Mouse (Mus musculus): ENCODE measurements at regions not wholly inside any gene's neighbourhood (a gene's known extent, or its start where the extent isn't known, plus 50 kb on each side); places are given as distances from the start of the nearest gene placed in this dataset.
"Not testable (repeated sequence)": the region's sequence is repeated elsewhere in the genome, so short reads cannot be mapped to it uniquely, and the experiment has no call there.

DNA sequence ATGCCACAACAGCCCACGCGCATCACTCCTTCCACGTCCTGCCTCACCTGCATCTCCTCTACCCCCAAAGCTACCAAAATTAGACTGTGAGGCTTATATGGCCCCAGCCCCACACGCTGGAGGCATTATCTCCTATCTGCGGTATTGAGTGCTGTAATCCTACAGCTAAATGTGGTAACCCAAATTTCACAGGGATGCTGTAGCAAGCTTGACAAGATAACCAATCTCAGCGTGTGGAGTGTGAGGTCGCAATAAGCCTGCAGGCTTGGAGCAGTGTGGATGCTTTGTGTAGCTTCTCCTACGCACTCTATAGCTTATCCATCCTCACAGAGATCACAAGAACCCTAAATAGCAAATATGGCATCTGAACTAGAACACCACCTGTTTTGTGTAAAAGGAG, 251.2 kb upstream of the Kcnh8 start:
- peak in 1 of 2 experiments; percentile 42 for DNase-seq (ENCODE audit: low spot score in 2 of 2)
- intact Hi-C loops (cut with DNase I), result no loop called here

DNA sequence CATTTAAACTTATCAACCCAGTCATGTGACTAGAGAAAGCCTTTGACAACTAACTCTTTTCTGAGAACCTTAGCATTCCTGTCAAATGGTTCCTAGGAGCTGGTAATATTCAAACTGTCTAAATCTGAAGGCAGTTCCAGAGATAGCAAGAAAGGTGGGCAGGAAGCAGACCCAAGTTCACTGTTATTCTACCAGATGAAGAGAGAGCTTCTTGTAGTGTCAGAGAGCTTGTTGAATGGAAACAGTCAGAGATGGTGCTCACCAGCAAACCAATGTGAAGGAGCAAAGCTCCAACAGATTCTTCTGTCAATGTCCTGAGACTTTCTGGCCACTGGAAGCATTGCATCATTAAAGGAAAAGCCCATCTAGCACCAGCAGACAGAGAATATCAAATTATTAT, 251.8 kb upstream of the Kcnh8 start:
- no peak for DNase-seq (ENCODE audit: low spot score in 2 of 2)
- intact Hi-C loops (cut with DNase I), result no loop called here

DNA sequence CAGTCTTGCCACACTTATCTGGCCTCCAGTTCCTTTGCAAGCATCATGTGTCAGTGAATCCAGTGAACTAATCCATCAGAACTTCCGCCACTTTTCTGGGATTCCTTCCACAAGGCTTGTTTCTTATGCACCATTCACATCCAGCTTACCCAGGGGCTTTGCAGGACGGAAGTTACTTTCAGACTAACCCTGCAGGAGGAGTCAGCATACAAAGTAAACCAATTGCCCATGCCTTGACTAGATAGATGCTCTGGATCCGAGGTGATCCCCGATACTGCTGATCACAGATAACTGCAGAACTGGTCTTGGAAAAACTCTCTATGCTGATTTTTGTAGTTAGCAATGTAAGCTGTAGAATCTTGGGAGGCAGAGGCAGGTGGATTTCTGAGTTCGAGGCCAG, 252.6 kb upstream of the Kcnh8 start:
- intact Hi-C loops (cut with DNase I), result no loop called here
- no peak for DNase-seq (ENCODE audit: low spot score in 2 of 2)

DNA sequence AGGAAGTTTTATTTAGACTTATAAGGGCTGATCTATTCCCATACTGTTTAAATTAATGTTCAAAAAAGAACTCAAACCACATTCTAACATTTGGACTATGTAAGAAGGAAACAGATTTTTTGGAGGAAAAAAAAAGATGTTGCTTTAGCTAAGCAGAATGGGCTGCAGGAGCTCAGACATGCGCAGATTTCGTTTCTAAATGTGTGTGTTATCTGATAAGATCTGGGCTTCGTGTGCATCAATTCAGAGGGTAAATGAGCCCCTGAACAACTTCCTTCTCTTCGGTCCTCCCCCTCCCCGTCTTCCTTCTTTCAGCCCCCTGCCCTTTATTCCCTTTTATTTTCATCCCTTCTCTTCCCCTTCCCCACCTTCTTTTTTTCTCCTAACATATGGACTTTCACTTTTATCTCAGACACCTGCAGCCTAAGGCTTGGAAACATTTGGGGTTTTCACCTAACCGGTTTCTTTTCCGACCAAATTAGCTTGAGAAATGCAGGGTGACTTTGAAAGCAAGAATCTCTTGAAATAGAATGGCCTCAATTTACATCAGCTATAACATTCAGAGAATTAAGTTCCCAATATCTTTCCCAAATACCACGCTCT, 253.9 kb upstream of the Kcnh8 start:
- peak in 1 of 2 experiments; percentile 13 for DNase-seq (ENCODE audit: low spot score in 2 of 2)
- intact Hi-C loops (cut with DNase I), result no loop called here

DNA sequence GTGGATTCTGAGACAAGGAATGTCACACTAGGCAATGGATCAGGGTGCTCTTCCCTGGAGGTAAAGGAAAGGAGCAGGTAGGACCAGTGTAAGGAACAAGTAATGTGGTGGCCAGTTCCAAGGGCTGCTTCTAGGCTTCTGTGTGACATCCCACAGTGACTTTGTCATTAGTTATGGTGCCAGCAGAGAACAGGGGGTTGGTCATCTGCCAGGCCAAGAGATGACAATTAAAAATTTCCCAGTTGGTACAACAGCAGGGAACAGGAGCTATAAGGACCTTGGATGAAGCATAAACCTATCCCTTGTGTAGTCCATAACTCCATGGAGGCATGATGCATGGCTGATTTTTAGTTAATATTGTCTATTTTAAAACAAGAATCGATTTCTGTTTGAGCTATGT, 281.9 kb upstream of the Kcnh8 start:
- intact Hi-C loops (cut with DNase I), result no loop called here
- no peak for DNase-seq (ENCODE audit: low spot score in 2 of 2)

DNA sequence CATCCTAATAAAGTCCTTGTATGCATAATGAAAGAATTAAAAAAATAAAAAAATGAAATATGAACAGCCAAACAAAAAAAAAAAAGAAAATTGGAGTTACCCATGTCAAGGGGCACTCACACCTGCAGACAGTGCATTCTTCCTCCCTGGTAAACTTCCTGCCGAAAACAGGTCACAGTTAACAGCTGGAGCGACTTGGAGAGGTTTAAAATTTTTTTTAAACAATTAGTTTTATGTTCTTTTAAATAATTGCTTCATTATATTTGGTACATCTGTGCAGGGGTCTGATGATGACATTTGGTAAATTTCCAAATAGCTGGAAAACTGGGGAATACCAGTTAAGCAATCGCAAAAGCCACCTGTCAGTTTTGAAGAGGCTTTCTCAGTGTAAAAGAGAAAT, 285.5 kb upstream of the Kcnh8 start:
- intact Hi-C loops (cut with DNase I), result no loop called here
- DNase-seq (ENCODE audit: low spot score in 2 of 2), result no peak

DNA sequence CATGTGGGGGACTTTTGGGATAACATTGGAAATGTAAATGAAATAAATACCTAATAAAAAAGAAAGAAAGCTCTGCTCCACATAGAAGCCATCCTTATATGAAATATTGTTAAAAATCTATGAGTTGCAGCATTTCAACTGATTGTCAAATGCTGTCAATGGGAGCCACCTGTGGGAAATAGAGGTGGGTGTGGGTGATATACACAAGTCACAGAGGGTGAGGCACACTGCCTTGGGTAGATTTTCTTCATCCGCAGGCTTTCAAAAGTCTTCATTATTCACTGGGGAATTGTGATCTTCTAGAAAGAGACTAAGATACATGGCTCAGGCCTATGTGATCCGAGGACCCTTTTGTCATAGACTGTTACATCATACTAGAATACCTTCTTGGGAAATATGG, 286.6 kb upstream of the Kcnh8 start:
- no peak for DNase-seq (ENCODE audit: low spot score in 2 of 2)
- intact Hi-C loops (cut with DNase I), result no loop called here

DNA sequence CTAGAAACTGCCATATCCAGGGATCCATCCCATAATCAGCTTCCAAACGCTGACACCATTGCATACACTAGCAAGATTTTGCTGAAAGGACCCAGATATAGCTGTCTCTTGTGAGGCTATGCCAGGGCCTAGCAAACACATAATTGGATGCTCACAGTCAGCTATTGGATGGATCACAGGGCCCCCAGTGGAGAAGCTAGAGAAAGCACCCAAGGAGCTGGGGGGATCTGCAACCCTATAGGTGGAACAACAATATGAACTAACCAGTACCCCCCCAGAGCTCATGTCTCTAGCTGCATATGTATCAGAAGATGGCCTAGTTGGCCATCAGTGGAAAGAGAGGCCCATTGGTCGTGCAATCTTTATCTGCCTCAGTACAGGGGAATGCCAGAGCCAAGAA, 287.1 kb upstream of the Kcnh8 start:
- DNase-seq (ENCODE audit: low spot score in 2 of 2); intact Hi-C loops (cut with DNase I): not testable (repeated sequence)

DNA sequence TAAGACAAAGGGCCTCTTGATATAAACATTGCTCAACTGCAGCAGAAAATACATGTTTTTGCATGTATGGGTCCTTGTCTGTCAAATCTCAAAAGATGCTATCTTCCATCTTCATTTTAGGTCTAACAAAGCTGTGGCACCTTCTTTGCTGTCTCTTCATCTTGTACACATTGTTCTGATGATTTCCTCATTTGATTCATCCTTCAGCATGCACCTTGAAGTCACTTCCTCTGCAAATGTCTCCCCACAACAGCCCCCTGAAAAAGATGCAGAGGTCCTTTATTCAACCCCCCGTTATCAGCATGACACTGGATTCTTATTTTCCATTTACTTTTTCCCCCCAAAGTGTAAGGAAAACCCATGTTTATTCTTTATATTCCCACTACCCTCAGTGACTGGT, 290.5 kb upstream of the Kcnh8 start:
- intact Hi-C loops (cut with DNase I), result no loop called here
- DNase-seq (ENCODE audit: low spot score in 2 of 2), result no peak

DNA sequence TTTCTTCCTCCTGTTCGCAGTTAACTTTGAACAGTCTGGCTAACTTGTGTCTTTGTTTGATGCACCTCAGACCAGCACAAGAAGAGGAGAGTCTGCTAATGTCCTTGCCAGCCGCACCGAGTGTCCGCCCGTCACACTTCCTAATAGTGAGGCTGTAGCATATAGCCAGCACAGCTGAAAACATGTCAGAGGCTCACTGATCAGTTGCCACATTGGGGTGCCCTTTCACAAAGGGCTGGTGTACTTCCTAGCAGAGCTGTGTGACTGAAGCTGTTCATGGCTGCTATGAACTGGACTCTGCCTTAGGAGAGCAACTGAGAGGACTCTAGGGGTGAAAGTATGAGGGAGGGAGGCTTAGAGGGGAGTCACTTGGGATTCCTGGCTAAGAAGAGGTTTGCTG, 293.7 kb upstream of the Kcnh8 start:
- DNase-seq (ENCODE audit: low spot score in 2 of 2), result no peak
- intact Hi-C loops (cut with DNase I), result no loop called here

DNA sequence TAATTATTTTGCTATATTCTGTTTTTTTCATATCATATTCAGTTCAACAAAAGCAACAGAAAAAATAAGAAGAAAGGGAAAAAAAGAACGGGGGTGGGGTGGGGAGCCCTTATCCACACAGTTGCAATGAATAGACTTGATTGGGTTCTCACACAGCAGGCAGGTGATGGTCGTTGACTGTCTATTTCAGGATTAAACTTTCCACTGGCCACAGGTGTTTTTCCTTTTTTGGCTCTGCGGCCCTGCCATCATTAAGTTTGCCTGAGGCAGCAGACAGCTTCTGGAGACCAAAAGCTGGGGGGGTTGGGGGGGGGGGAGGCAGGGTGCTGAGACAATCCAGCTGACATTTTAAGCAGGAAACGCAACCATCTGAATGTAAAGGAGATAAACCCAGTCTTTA, 298.4 kb upstream of the Kcnh8 start:
- intact Hi-C loops (cut with DNase I), result no loop called here
- DNase-seq (ENCODE audit: low spot score in 2 of 2), result no peak

DNA sequence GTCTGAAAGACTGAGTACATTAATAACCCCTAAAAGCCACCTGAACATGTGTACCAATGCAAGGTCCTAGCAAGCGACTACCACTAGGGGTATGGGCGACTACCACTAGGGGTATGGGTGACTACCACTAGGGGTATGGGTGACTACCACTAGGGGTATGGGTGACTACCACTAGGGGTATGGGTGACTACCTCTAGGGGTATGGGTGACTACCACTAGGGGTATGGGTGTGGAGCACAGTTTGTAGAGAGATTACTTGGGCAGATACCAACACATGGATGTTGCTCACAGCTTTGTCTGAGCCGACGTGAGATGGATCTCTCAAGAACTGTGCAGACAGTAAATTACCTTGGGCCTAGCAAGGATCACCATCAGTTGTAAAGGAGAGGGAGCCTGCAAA, 299.2 kb upstream of the Kcnh8 start:
- no peak for DNase-seq (ENCODE audit: low spot score in 2 of 2)
- intact Hi-C loops (cut with DNase I), result no loop called here

DNA sequence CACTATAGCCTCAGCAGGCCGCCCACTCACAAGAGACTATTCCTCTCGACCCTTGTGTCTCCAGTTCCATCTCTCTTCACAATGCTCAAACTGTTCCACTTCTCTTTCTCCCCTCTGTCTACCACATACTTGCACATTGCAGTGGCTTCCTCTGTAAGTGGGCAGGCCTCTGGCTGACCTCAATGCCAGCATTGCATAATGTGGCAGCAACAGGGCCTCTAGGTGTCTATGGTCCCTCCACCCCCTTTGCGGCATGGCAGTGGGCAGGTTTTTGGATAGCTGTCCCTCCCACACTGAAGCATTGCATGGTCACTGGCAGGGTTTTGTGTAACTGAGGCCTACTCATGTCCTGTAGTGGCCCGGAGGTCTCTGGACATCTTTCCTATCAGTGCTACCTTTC, 302.7 kb upstream of the Kcnh8 start:
- intact Hi-C loops (cut with DNase I), result no loop called here
- DNase-seq (ENCODE audit: low spot score in 2 of 2), result no peak

DNA sequence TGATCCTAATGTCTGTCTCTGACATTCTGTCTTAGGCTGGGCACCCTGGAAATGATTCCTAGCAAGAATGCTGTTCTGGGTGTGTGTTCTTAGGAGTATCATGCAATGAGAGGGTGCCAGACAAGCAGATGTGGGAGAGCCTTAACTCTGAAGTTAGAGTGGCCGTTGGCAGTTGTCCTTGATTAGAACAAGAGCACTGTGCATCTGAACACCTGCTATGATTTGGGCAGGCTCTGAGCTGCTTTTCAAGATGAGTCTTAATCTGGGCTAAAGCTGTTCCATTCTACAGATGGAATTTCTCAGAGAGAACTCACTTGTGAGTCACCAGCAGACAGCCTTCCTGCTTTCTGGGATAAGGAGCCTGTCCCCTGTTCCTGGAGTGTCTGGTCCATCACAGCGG, 317.1 kb upstream of the Kcnh8 start:
- intact Hi-C loops (cut with DNase I), result no loop called here

DNA sequence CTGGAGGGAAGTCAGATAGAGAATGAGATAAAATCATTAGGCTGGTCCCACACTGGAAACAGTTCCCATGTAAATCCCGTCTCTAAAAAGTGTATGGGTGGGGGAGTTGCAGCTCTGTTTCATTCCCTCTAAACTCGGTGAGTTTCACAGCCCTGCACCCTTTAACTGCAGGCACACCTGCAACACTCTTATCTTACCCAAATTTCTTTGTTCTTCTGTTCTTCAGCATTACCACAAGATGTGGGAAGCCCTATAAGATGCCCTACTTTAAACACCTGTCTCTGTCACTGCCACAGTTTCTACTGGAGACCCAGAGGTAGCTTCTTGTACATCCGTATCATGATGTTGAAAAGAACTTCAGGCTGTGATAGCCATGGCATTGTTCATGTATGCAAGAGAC, 320.2 kb upstream of the Kcnh8 start:
- intact Hi-C loops (cut with DNase I), result no loop called here
- no peak for DNase-seq (ENCODE audit: low spot score in 2 of 2)

More for the DNA sequence above, 317.1 kb upstream of the Kcnh8 start:
- DNase-seq (ENCODE audit: low spot score in 2 of 2), result no peak

DNA sequence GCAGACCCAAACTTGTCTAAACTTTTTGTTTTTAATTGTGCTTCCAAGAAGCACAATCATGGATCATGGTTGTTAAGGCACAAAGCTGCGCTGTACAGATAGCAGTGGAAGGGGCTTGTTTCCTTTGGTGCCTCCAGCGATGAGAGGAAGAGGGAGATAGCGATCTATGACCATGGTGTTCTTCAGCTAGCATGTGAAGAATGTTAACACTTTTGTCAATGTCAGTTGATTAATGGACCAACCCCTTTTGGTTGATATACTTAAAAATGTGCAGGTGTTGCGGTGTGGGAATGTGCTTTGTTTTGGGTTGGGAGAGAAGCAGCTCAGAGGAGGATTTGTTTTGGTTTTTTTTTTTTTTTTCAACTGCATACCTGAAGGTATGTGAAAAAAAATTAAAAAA, 324.0 kb upstream of the Kcnh8 start:
- no peak for DNase-seq (ENCODE audit: low spot score in 2 of 2)

DNA sequence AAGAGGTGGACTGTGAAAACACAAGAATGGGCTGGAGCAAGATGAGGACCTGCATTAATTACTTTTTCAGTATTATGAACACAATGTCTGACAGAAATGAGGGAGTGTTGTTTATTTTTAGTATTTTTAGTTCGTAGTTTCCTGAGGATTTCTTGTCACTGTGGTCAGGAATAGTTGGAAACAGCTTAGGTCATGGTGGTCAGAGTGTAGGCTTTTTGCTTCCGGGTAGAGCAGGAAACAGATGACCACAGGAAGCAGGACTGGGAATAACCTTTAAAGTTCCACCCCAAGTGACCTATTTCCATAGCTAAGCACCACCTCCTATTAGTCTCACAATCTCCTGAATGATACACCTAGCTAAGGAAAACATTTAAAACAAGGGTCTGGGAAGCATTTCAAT, 333.7 kb upstream of the Kcnh8 start:
- intact Hi-C loops (cut with DNase I), result no loop called here
- DNase-seq (ENCODE audit: low spot score in 2 of 2), result no peak

More for the DNA sequence above, 324.0 kb upstream of the Kcnh8 start:
- intact Hi-C loops (cut with DNase I), result no loop called here

DNA sequence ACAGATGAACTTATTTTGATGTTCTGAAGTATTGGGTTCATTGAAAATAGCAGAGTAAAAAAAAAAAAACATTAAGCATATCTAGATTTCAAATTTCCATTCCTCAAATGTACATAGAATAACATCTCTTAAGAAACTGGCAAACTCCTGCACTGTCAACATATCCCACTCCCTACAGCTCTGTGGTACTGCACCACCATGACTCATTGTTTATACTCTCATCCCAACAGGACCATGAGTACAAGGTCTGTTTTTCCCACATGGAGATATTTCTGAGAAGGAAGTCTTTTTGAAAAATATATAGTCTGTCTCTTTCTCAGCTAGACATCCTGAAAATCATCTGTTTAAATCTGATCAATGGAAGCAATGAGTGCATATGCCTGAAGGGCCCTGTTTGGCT, 351.2 kb upstream of the Kcnh8 start:
- intact Hi-C loops (cut with DNase I), result no loop called here
- no peak for DNase-seq (ENCODE audit: low spot score in 2 of 2)

DNA sequence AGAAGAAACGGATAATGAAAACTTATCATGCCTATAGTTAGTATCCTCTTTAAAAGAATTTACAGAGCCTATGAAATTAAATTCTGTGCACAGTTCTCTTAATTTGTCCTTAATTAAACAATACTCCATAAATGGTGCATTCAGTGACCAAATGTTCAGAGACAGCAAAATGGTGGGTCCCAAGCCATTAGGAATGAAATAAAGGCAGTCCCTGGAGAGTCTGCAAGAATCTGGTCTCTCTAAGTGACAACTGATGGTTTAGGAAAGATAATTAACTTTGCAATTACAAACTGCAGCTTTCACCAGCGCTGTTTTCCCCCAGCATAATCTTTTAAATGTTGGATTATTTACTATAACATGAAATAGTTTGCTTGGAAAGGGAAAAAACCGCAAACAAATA, 376.9 kb upstream of the Kcnh8 start:
- intact Hi-C loops (cut with DNase I), result no loop called here
- DNase-seq (ENCODE audit: low spot score in 2 of 2), result no peak

DNA sequence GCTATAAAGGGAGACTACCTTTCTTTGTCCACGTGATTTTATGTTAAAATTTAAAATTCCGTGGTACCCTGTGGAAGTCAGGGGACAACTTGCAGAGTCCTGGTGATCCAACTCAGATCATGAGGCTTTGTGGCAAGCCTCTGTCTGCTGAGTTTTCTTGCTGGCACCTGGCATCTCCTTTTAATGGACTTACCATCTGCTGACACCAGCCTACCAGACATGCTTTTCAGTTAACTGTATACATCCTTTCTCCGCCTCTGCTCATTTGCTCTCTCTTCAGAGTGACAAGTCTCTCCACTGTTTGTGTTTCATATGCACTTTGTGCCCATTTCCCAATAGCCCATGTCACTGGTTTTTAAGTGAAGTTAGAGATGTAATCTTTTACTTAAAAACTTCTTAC, 382.1 kb upstream of the Kcnh8 start:
- intact Hi-C loops (cut with DNase I), result no loop called here
- no peak for DNase-seq (ENCODE audit: low spot score in 2 of 2)

DNA sequence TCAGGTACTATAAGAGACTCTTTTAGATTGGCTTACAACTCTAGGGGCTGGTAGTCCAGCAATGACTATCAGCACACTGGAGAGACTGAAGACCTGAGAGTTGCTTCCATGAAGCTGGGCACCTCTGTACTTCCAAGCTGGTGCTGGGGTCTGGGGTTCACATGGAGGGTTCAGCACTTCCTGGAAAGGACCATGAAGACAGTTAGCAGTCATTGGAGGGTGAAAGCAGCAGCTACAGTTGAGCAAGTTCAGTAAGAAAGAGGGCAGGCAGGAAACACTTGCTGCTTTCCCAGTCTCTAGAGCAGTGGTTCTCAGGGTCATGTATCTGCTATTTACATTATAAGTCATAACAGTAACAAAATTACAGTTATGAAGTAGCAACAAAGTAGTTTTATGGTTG, 384.3 kb upstream of the Satb1 start:
- intact Hi-C loops (cut with DNase I), result no loop called here
- no peak for DNase-seq (ENCODE audit: low spot score in 2 of 2)

DNA sequence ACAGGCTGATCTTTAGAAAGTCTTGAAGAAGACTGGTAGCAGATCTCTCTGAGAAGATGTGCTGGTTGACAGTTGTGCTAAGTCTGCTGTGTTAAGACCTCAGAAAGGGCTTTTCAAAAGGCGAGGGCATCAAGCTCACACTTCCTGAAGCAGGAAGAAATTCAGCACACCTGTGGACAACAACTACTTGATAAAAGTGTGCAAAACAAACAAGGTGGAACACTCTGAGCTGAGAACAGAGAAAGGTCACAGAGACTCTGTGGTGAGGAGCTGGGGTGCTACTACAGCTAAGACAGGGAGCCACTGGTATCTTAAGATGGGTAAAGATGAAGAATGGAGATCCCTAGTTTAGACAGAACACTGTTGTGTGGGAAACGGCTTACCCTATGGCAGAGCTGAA, 379.9 kb upstream of the Satb1 start:
- intact Hi-C loops (cut with DNase I), result no loop called here
- no peak for DNase-seq (ENCODE audit: low spot score in 2 of 2)

DNA sequence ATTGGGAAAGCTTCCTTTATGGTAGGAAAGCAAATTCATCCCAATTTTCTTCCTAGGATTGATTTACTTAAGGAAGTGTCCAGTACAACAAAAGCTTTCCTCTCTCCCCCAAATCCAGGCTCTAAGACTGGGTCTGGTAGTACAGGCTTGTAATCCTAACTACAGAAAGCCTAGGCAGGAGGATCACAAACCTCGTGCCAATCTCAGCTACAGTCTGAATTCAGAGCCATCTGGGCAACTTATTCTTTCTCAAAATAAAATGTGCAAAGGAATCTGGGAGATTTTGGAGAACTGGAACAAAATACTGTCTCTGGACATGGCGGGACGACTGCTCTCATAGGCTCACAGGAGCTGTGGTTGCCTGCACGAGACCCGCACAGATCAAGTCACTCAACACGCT, 377.4 kb upstream of the Satb1 start:
- intact Hi-C loops (cut with DNase I), result no loop called here
- DNase-seq (ENCODE audit: low spot score in 2 of 2), result no peak

Data from left cerebral cortex, postnatal 36 days (tissue).